Mouse (Mus musculus): ENCODE measurements around the gene Tat.
"Not testable (repeated sequence)": the region's sequence is repeated elsewhere in the genome, so short reads cannot be mapped to it uniquely, and the experiment has no call there.

DNA sequence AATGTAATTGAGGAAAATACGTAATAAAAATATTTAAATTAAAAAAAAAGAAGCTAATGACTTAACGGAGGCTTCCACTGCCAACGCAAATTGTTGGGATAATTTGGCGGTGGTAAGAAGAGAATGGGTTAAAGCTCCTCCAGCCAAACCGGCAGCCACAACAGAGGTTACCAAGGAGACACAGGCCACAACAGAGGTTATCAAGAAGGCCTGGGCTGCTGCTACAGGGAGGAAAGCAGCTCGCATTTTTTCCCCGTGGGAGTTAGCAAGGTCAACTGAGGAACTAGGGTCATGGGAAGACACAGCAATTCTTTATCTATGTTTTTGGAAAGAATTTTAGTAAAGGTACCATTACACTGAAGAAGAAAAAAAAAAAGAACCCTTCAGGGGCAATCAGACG lies 43.5 kb downstream of the Tat start:
- TF ChIP-seq POLR2A (IDR thresholded peaks at IDR 0.05; ENCODE audit: control insufficient read depth, low read depth, low read length); CTCF (IDR thresholded peaks at IDR 0.05; ENCODE audit: control insufficient read depth, insufficient read depth, insufficient replicate concordance, low read depth, low read length): not testable (repeated sequence)

Data from testis, adult 2 months (tissue).